Mouse (Mus musculus): ENCODE measurements around the gene Nop58.

DNA sequence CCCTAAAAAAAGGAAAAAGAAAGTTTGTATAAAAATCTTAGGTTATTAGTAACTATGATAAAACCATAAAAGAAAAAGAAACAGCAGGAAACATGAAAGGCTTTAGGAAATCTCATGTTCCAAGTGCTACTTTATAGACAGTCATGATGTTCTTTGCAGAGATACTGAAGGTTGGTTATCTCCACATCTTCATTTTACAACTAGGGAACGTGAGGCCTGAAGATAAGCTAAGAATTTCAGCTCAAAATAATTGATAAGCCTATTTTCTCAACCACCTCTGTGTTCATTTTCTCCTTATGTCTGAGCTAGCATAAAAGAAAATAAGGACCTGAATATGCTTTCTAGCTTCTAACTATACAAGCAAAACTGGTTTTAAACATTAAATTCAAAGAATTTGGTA lies 42.3 kb upstream of the Nop58 start:
- TF ChIP-seq CTCF (IDR thresholded peaks at IDR 0.05; ENCODE audit: borderline replicate concordance, extremely low read depth, insufficient read depth, insufficient read length) (no peak), POLR2A (IDR thresholded peaks at IDR 0.05; ENCODE audit: borderline replicate concordance, extremely low read depth, insufficient read depth, insufficient read length, poor library complexity, severe bottlenecking) (no peak)
